Mouse (Mus musculus) heart, embryonic 13.5 days (tissue): ENCODE results near the gene E2f2. TPM values are rescaled to one million over a fixed set of nuclear protein-coding genes. Genes with fewer than 3 reads are reported as not detected.

Source experiments
- ATAC-seq: fragments of 200-750 bp; cut with Nextera tagmentation; 2 replicates; pipeline ENCODE4 v1.8.0; 2017; ENCODE audit warnings: moderate TSS enrichment; ENCODE audit not compliant: insufficient number of reproducible peaks, low FRiP score, low TSS enrichment; ENCODE audit errors: extremely low read depth
- H3K27ac ChIP-seq: fragments of 300-500 bp; sonication (generic); replicated peaks from 2 replicates; pipeline ENCODE4 v1.5.1; 2015; ENCODE audit warnings: moderate library complexity, mild to moderate bottlenecking, inconsistent platforms
- H3K27me3 ChIP-seq: fragments of 300-500 bp; sonication (generic); replicated peaks from 2 replicates; pipeline ENCODE4 v1.6.1; 2015; ENCODE audit warnings: mild to moderate bottlenecking, inconsistent platforms
- H3K36me3 ChIP-seq: fragments of 300-500 bp; sonication (generic); 2 replicates; pipeline ENCODE4 v1.6.1; 2015; ENCODE audit warnings: mild to moderate bottlenecking, inconsistent platforms
- H3K4me1 ChIP-seq: fragments of 300-500 bp; sonication (generic); 2 replicates; pipeline ENCODE4 v1.6.1; 2015; ENCODE audit warnings: inconsistent platforms
- H3K4me2 ChIP-seq: fragments of 300-500 bp; sonication (generic); 2 replicates; pipeline ENCODE4 v1.6.1; 2015; ENCODE audit warnings: inconsistent platforms, mild to moderate bottlenecking, moderate library complexity
- H3K4me3 ChIP-seq: fragments of 300-500 bp; sonication (generic); 2 replicates; pipeline ENCODE4 v1.5.1; 2015; ENCODE audit warnings: moderate library complexity, mild to moderate bottlenecking, inconsistent platforms
- H3K9ac ChIP-seq: fragments of 300-500 bp; sonication (generic); 2 replicates; pipeline ENCODE4 v1.6.1; 2015; ENCODE audit warnings: inconsistent platforms, mild to moderate bottlenecking, moderate library complexity
- H3K9me3 ChIP-seq: fragments of 300-500 bp; sonication (generic); 2 replicates; pipeline ENCODE4 v1.6.1; 2016; ENCODE audit warnings: inconsistent platforms
- WGBS: fragments of 180-500 bp; shearing (Covaris S2); methylation state at CpG from one replicate; pipeline ENCODE4 v1.1.7; 2015; ENCODE audit warnings: mixed read lengths; 5-methylcytosine and 5-hydroxymethylcytosine counted together
- polyA plus RNA-seq: library from polyadenylated mRNA; unstranded; fragments of >200 nt; fragmentation: Nextera tagmentation; extraction: Ambion mirVana; gene quantifications from 2 replicates; pipeline ENCODE4 v1.2.1, GENCODE M21; 2015

The E2f2 gene
- polyA plus RNA-seq, 1 experiment from 2014 or later, result 6.6 TPM

- H3K4me1 ChIP-seq, result peaks cover 10% of the 10 kb centered on the region; the same call in 1 of the 2 replicates
- no peak overlapping the region for H3K27ac ChIP-seq
- no peak overlapping the region for H3K4me2 ChIP-seq
- 56% methylated on average over 7 of the region's 7 CpGs for WGBS
- H3K36me3 ChIP-seq, result no peaks in the 10 kb centered on the region
- no peaks in the 10 kb centered on the region for H3K9me3 ChIP-seq
- H3K9ac ChIP-seq, result peak overlapping the region; percentile 12; the same call in 1 of the 2 replicates
- no peak overlapping the region for H3K4me3 ChIP-seq
- H3K27me3 ChIP-seq, result no peaks in the 10 kb centered on the region
- no peak for ATAC-seq
These were observed 55.2 kb downstream of the E2f2 start for GRCm38 (mm10) chr4:136227408-136227807.

- 68% methylated on average over 5 of the region's 5 CpGs for WGBS
- no peak for ATAC-seq
These were observed 56.4 kb downstream of the E2f2 start for GRCm38 (mm10) chr4:136228640-136229039.

GRCm38 (mm10) chr4:136238669-136239068, 66.5 kb downstream of the E2f2 start:
- H3K27me3 ChIP-seq, result peaks cover 72% of the 10 kb centered on the region
- H3K9ac ChIP-seq, result peak overlapping the region; percentile 24; the same call in 1 of the 2 replicates
- WGBS, result 19% methylated on average over 13 of the region's 13 CpGs
- peak overlapping the region; percentile 52 for H3K4me2 ChIP-seq
- peaks cover 13% of the 10 kb centered on the region for H3K4me1 ChIP-seq
- H3K36me3 ChIP-seq, result peaks cover 13% of the 10 kb centered on the region
- ATAC-seq, result no peak
- H3K27ac ChIP-seq, result no peak overlapping the region
- no peaks in the 10 kb centered on the region for H3K9me3 ChIP-seq
- H3K4me3 ChIP-seq, result peak overlapping the region; percentile 16; the same call in 1 of the 2 replicates

More at GRCm38 (mm10) chr4:136228640-136229039, 56.4 kb downstream of the E2f2 start:
- Histone ChIP-seq H3K27ac (no peak overlapping the region), H3K36me3 (no peaks in the 10 kb centered on the region), H3K4me1 (peaks cover 10% of the 10 kb centered on the region; the same call in 1 of the 2 replicates), H3K9me3 (no peaks in the 10 kb centered on the region), H3K4me3 (no peak overlapping the region), H3K4me2 (no peak overlapping the region), H3K27me3 (peaks cover under 1% of the 10 kb centered on the region; the same call in 1 of the 2 replicates), H3K9ac (no peak overlapping the region)

GRCm38 (mm10) chr4:136239111-136239510, 66.9 kb downstream of the E2f2 start:
- no peak overlapping the region for H3K27ac ChIP-seq
- ATAC-seq, result no peak
- peaks cover 70% of the 10 kb centered on the region for H3K27me3 ChIP-seq
- no peak overlapping the region for H3K4me2 ChIP-seq
- no peaks in the 10 kb centered on the region for H3K9me3 ChIP-seq
- 61% methylated on average over 9 of the region's 9 CpGs for WGBS
- H3K4me1 ChIP-seq, result peaks cover 13% of the 10 kb centered on the region
- no peak overlapping the region for H3K9ac ChIP-seq
- peaks cover 16% of the 10 kb centered on the region for H3K36me3 ChIP-seq
- H3K4me3 ChIP-seq, result no peak overlapping the region

GRCm38 (mm10) chr4:136239622-136240021, 67.4 kb downstream of the E2f2 start:
- Histone ChIP-seq H3K9me3 (no peaks in the 10 kb centered on the region), H3K4me1 (peaks cover 14% of the 10 kb centered on the region), H3K9ac (no peak overlapping the region), H3K27ac (no peak overlapping the region), H3K27me3 (peaks cover 66% of the 10 kb centered on the region), H3K36me3 (peaks cover 15% of the 10 kb centered on the region), H3K4me3 (no peak overlapping the region), H3K4me2 (no peak overlapping the region)
- 22% methylated on average over 8 of the region's 8 CpGs for WGBS
- ATAC-seq, result no peak

- ATAC-seq, result no peak
- no peak overlapping the region for H3K27ac ChIP-seq
- H3K9me3 ChIP-seq, result no peaks in the 10 kb centered on the region
- H3K4me3 ChIP-seq, result no peak overlapping the region
- peaks cover 70% of the 10 kb centered on the region for H3K27me3 ChIP-seq
- H3K4me2 ChIP-seq, result no peak overlapping the region
- H3K9ac ChIP-seq, result no peak overlapping the region
- peaks cover 15% of the 10 kb centered on the region for H3K36me3 ChIP-seq
- H3K4me1 ChIP-seq, result peaks cover 19% of the 10 kb centered on the region
- WGBS, result 60% methylated on average over 14 of the region's 14 CpGs
These were observed 67.9 kb downstream of the E2f2 start for GRCm38 (mm10) chr4:136240123-136240522.

- no peak for ATAC-seq
These were observed 68.8 kb downstream of the E2f2 start for GRCm38 (mm10) chr4:136240955-136241354.

GRCm38 (mm10) chr4:136242065-136242703, 70.0 kb downstream of the E2f2 start:
- Histone ChIP-seq H3K27ac (no peak overlapping the region), H3K9me3 (no peaks in the 10 kb centered on the region), H3K4me2 (no peak overlapping the region), H3K4me3 (no peak overlapping the region), H3K36me3 (peaks cover 11% of the 10 kb centered on the region), H3K9ac (no peak overlapping the region), H3K4me1 (peaks cover 36% of the 10 kb centered on the region), H3K27me3 (peaks cover 87% of the 10 kb centered on the region)
- 43% methylated on average over 8 of the region's 8 CpGs for WGBS
- ATAC-seq, result no peak

More at GRCm38 (mm10) chr4:136240955-136241354, 68.8 kb downstream of the E2f2 start:
- Histone ChIP-seq H3K9me3 (no peaks in the 10 kb centered on the region), H3K27ac (no peak overlapping the region), H3K4me1 (peaks cover 24% of the 10 kb centered on the region), H3K4me2 (no peak overlapping the region), H3K27me3 (peaks cover 78% of the 10 kb centered on the region), H3K4me3 (no peak overlapping the region), H3K36me3 (peaks cover 12% of the 10 kb centered on the region), H3K9ac (no peak overlapping the region)
- 62% methylated on average over 8 of the region's 8 CpGs for WGBS

GRCm38 (mm10) chr4:136242728-136243127, 70.5 kb downstream of the E2f2 start:
- peaks cover 87% of the 10 kb centered on the region for H3K27me3 ChIP-seq
- H3K9me3 ChIP-seq, result no peaks in the 10 kb centered on the region
- H3K36me3 ChIP-seq, result peaks cover 11% of the 10 kb centered on the region
- H3K27ac ChIP-seq, result no peak overlapping the region
- H3K9ac ChIP-seq, result no peak overlapping the region
- no peak for ATAC-seq
- H3K4me1 ChIP-seq, result peaks cover 40% of the 10 kb centered on the region
- 78% methylated on average over 7 of the region's 7 CpGs for WGBS
- H3K4me3 ChIP-seq, result no peak overlapping the region
- H3K4me2 ChIP-seq, result no peak overlapping the region

- 51% methylated on average over 7 of the region's 7 CpGs for whole genome bisulfite sequencing
- peaks cover 40% of the 10 kb centered on the region for H3K4me1 ChIP-seq
These were observed 72.0 kb downstream of the E2f2 start for GRCm38 (mm10) chr4:136244208-136244607.

More at GRCm38 (mm10) chr4:136244208-136244607, 72.0 kb downstream of the E2f2 start:
- peaks cover 11% of the 10 kb centered on the region for H3K36me3 ChIP-seq
- H3K9me3 ChIP-seq, result no peaks in the 10 kb centered on the region
- no peak overlapping the region for H3K4me2 ChIP-seq
- no peak overlapping the region for H3K9ac ChIP-seq
- H3K27ac ChIP-seq, result no peak overlapping the region
- ATAC-seq, result no peak
- H3K4me3 ChIP-seq, result no peak overlapping the region
- H3K27me3 ChIP-seq, result peaks cover 85% of the 10 kb centered on the region
